Mouse (Mus musculus) stomach, postnatal 0 days (tissue): Measurements from ENCODE around the gene Cideb.

Experiments
- CTCF ChIP-seq: IDR thresholded peaks from 2 replicates; pipeline ENCODE4 v1.5.1; 2016; ENCODE audit warnings: antibody characterized with exemption, low read depth, mild to moderate bottlenecking, moderate library complexity
- EP300 ChIP-seq: optimal IDR thresholded peaks from 2 replicates; pipeline ENCODE3; 2016; ENCODE audit warnings: antibody characterized with exemption

DNA sequence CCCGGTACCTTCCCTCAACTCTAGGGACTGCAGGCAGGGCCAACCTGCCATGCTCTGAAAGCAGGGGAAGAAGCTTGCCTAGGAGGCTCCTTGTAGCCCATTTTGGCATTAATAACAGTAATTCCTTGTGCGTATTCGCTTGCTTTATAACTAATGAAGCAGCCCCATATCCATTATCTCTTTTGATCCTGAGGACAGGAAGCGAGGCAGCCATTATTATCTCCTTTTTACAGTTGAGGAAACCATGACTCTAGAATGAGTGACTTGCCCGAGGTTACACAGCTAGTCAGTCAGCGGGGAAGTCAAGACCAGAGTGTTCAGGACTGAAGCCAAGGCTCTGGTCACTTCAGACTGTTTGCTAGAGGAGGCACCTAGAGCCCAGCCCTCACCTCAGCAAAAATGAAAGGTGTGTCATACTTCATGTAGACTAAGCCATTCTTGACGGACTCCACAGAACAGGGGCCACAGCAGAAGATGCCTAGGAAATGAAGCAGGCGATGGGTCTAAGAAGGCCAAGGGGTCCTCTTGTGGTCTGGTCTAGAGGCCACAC, 52.1 kb downstream of the Cideb start:
- TF ChIP-seq CTCF = no peak
- no peak for TF ChIP-seq EP300
